Mouse (Mus musculus) brain, embryonic 14.5 days (tissue): ENCODE results near the gene Ppp1r14d. TPM values are rescaled to one million over a fixed set of nuclear protein-coding genes. Genes with fewer than 3 reads are reported as not detected.
A peak's percentile ranks its signal among the peaks of the same experiment; 100 is the strongest.

Experiments
- DNase-seq: peaks from one replicate; pipeline ENCODE4 v3.0.0-alpha.2; 2011; ENCODE audit warnings: low read depth
- CTCF ChIP-seq: fragments of 200-500 bp; IDR thresholded peaks from 2 replicates; pipeline ENCODE4 v1.5.1; 2012; ENCODE audit warnings: inconsistent platforms, mild to moderate bottlenecking, moderate library complexity, borderline replicate concordance; ENCODE audit not compliant: insufficient read depth, insufficient read length; ENCODE audit errors: extremely low read depth
- POLR2A ChIP-seq: fragments of 200-500 bp; IDR thresholded peaks from 2 replicates; pipeline ENCODE4 v1.6.1; 2012; ENCODE audit warnings: mild to moderate bottlenecking, inconsistent platforms, borderline replicate concordance; ENCODE audit not compliant: poor library complexity, insufficient read depth, insufficient read length, severe bottlenecking; ENCODE audit errors: extremely low read depth
- polyA plus RNA-seq: library from polyadenylated mRNA; depleted of rRNA; stranded (reverse); fragments of >200 nt; gene quantifications from 2 replicates; pipeline ENCODE4 v1.2.3, GENCODE M21; 2012; rRNA removed

Gene Ppp1r14d
- not detected in 2 replicates for polyA plus RNA-seq

DNA sequence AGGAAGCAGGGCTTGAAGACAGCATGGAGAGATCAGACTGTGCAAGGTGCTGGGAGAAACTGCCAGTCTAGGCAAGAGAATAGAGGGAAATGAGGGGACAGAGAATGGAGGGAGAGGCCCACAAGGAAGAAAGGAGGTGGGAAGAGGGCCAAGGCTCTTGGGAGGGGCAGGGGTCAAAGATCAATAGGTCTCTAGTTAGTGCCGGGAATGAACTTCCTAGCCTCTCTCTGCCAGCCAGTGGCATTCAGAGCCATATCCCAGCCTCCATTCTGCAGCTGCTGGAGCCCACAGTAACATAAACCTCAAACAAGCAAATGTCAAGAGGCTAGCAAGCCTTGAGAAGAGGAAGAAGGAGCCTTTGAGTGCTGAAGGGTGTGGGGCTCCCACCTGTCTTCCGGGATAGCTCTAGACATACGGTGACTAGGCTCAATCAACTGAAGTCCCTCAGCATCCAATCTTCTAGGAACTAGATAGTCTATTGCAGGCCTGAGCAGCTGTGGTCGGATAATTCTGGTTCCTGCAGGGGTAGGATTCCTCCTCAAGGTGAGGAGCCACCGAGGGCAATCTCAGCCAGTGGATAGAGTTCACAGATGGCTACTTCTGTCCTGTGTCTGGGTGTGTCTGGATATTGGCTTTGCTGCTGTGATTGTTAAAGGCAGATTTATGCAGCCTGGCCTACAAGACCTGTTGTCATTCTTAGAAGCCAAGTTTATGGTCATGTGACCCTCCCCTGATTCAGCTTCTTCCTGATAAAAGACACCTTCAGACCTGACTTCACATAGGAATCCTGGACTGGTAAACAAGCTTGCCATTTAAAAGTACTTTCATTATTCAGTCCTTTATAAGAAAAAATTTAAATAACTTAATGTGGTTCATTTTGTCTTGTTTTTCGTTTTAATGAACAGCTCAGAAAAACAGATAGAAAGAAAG is at the start of gene Ppp1r14d:
TSS of gene Ppp1r14d (minus strand) at position 132 of the 930 bp plus-strand sequence.
- DNase-seq: no peak
- TF ChIP-seq CTCF (no peak), POLR2A (no peak)

DNA sequence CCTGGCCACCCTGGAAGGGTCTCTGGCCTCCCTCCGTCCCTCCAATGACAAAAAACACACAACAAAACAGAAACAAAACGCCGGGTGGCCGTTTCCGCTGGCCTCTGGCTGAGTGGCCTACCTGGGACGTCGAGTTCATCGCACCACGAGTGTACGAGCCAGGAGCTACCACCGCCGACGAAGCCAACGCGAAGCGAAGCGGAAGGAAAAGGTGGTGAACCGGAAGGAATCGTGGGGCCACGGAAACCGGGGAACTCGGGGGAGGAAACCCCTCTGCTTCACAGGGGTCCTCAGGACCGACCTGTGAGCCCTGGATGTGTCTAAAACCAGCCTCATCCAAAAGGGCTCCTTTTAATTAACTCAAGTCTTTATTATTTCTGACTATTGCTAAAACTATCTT is 48.1 kb upstream of the Ppp1r14d start:
- DNase-seq: no peak
- TF ChIP-seq POLR2A (no peak), CTCF (no peak)

DNA sequence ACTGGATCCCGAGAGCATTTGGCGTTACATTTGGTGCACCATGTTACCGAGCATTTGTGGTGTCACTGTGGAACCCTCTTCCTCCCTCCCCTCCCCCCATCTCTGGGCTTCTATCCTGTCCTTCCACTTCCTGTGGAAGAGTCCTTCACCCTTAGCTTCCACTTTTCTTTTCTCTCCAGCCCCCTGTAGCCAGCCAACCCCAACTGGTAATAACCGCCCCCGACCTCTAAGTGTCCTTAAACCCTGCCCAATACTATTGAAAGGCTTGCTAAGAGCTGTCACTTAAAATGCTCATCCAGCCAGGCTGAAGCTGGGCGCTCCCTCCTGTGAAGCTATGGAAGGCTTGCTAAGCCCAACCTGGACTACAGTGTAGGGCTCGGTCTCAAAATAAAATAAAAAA is 47.2 kb upstream of the Ppp1r14d start:
- no peak for DNase-seq
- TF ChIP-seq CTCF (no peak), POLR2A (no peak)

DNA sequence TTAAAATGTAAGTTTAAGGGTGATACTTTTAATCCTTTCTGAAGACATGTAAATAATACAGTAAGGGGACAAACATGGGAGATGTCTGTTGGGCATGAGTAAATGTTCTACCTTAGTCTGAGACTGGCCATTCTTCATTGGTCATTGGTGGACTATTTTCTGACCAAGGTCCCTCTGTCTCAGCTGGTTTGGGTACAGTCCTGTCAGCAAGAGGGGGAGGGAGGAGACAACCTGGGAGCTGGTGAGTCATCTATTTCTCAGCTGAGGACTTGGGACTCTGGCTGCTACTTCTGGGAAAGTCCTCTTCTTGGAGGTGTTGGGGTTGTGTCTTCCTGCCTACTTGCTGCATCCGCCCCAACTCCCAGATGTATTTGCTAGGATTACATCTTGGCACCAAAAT is 44.4 kb upstream of the Ppp1r14d start:
- TF ChIP-seq CTCF: no peak
- DNase-seq: no peak

DNA sequence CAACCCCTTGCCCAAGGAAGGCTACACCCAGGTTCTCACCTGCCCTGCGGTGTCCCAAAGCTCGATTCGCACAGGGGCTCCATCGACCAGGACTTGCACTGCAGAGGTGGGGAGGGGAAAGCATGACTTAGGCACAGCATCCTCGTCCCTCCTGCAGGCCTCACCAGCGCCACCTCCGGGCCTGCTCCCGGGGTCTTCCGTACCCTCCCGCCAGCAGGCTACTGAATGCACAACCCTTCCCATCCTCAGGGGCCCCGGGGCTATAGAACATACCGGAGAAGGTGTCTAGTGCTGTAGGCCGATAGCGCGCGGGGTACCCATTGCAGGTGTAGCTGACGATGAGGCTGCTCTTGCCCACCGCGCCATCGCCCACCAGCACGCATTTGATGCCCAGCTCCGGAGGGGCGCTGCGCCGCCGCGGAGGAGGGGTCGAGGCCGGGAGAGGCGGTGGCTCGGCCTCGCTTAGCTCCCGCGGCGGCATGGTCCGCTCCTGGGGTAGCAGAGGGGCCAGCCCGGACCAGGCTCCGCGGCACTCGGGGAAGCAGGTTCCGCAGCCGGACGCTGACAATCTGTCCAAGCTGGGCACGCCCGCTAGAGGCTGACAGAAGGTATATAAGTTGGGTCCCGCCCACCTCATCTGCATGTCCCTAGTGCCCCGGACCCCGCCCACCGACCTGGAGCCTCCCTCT is 41.1 kb upstream of the Ppp1r14d start, which contains the start of gene Rhov:
TSS of gene Rhov (minus strand) at position 630 of the 689 bp plus-strand sequence.
- DNase-seq: peak; percentile 86
- TF ChIP-seq POLR2A (peak; percentile 44; the same call in 1 of the 2 replicates), CTCF (peak; percentile 53)

DNA sequence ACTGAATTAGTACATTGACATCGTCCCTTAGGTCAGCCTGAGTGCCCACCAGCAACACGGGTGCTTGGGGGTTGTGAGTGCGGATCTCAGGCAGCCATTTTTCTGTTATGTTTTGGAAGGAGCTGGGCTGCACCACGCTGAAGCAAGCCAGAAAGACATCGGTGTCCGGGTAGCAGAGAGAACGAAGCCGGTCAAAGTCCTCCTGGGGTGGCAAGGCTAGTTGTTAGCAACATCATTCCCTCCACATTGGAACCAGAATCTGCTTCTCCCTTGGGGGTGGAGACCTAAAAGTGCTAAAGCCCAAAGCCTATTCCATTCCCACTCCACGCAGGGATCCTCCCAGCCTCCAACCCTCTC is 40.6 kb upstream of the Ppp1r14d start:
- DNase-seq: no peak

DNA sequence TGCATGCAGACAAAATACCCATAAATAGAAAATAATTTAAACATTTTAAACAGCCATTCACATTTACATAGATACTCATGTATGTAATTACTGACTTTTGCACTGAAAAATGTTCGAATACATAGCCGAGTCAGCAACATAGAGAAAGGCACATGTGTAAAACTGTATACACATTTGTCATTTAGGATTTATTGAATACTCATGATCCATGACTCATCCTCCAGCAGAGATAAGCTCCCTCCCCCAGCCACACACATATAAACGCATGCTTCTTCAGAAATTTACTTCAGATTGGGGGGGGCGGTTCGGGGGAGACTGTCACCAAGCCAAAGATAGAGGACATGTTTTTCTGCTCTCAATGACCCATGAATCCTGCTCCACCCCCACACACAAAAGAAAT is 34.1 kb upstream of the Ppp1r14d start:
- no peak for DNase-seq
- TF ChIP-seq CTCF (no peak), POLR2A (no peak)

More for the DNA sequence above, 40.6 kb upstream of the Ppp1r14d start:
- TF ChIP-seq CTCF (no peak), POLR2A (no peak)

DNA sequence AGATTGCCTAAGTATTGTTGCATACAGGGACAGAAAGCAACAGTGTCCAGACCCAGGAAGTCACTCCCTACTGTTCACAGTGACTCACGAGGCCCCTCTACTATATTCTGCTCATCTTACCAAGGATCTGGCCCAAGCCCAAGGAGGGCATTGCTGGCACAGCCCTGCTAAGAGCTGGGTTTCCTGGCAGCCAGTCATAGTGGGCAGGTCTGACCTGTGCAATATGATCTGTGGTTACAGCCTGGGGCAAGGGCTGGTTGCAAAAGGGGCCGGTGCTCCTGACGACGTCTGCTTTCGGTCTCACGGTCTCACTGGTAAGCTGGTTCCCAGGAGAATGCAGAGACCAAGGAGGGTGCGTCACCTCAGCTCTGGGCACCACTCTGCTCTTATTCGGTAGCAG is 33.3 kb upstream of the Ppp1r14d start:
- TF ChIP-seq POLR2A (no peak), CTCF (no peak)
- peak; percentile 67 for DNase-seq

DNA sequence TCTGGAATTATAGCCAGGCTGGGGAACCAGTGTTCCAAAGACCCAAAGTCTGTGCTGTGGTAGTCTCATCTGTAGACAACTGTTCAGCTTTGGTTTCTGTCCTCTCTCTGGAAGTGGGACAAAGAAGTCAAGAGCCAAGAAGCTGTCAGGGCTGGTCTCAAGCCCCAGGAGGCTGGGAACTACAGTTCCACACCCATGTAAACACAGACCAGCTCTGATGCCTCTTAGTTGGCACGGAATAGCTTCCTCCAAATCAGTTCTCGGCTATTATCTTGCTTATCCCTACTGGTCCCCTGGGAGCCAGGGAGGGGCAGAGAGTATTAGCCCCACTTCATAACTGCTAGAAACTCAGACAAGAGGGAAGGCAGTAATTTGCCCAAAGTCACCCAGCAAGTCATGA is 31.6 kb upstream of the Ppp1r14d start:
- DNase-seq: no peak

DNA sequence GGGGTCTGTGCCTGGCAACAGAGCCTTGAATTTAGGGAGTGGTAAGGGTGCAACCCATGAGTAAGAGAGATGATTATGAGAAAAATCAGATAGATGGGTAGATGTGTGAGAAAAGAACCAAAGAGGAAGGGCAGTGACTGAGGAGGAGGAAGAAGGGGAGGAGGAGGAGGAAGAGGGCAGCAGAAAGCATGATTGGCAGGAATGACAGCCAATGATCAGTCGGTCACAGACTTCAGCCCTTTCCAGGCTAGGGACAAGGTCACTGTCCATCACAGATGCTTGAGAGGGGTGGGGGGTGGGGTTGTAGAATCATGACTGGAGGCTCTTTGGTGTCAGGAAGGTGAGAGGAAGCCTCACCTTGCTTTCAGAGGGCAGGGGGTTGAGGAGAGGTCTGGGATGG is 30.8 kb upstream of the Ppp1r14d start:
- DNase-seq: no peak
- no peak for TF ChIP-seq CTCF
- TF ChIP-seq POLR2A: no peak

More for the DNA sequence above, 31.6 kb upstream of the Ppp1r14d start:
- no peak for TF ChIP-seq POLR2A
- TF ChIP-seq CTCF: no peak

DNA sequence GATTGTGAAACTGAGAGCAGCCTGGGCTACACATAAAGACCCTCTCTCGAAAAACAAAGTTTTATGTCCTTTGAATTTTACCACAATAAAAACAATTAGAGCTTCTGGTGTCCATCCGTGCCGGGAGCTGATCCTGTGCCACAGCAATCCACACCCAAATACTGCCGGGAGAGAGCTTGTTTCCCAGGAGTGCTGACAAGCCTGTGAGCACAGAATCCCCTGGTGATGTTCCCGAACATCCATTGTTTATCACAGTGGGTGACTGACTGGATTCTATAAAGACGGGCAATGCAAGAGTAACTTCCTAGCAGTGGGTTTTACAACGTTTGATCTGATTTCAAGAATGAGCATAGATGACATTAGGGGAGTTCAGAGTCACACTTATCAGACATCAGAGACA is 25.3 kb upstream of the Ppp1r14d start:
- TF ChIP-seq CTCF (no peak), POLR2A (no peak)
- no peak for DNase-seq

DNA sequence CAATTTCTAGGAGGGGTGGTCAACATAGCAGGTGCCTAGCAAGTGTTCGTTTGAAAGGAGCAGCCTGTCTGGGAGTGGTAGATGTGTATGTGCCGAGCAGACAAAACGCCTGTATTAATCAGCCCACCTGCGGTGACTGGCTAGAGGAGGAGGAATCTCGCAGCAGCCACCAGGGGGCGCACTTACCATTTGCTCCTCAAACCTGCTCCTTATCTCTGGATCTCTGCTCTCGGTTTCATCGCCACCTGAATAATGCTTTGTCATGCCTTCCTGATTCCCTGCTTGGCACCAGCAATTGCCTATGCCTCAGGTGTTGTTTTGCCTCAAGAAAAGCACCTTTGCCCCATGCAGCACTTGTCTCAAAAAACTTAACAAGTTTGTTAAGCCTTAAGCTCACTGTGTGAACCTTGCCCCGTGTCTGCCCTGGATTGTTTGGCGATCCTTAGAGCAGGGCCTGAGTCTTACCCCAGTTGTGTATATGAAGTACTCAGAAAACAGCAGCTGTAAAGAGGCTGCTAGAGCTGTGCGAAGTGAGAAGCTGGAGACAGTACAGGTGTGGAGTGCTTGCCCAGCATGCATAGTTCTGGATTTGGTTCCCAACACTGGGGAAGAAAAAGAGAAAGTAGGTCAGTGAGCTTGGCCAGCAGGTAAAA is 21.2 kb upstream of the Ppp1r14d start:
- DNase-seq: peak; percentile 89
- TF ChIP-seq POLR2A: no peak
- TF ChIP-seq CTCF: peak; percentile 98

DNA sequence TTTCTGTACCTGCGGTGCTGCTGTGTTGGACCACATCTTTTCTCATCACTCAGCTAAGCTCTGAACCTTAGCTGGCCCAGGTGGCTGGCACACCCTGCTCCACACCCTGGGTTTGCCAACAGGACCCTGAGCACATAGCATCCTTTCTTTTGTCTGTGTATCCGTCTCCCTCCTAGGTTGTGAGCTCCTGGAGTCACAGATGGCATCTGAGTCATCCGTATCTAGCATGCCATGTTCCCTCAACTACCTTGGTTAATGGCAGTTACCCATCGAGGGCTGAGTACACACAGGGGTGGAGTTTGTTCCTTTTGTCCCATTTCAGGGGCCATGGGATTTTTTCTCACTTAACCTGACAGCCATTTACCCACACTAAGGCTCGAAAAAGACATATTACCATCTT is 20.7 kb upstream of the Ppp1r14d start:
- no peak for DNase-seq
- TF ChIP-seq POLR2A (no peak), CTCF (no peak)
